Mouse (Mus musculus) lung, postnatal 25 days (tissue): ENCODE measurements around the gene Tusc2.

Experiments
- DNase-seq: peaks from one replicate; pipeline ENCODE4 v3.0.0; 2022; ENCODE audit warnings: low spot score

The Tusc2 gene

GRCm38 (mm10) chr9:107587833-107588639 lies 25.0 kb downstream of the Tusc2 start:
- no peak for DNase-seq

GRCm38 (mm10) chr9:107590058-107590772 lies 27.2 kb downstream of the Tusc2 start:
- peak; percentile 89 for DNase-seq

- no peak for DNase-seq
These were observed 27.7 kb downstream of the Tusc2 start for GRCm38 (mm10) chr9:107590773-107591060.

- DNase-seq: no peak
These were observed 30.3 kb downstream of the Tusc2 start for GRCm38 (mm10) chr9:107593101-107593976.

- no peak for DNase-seq
These were observed 31.4 kb downstream of the Tusc2 start for GRCm38 (mm10) chr9:107594281-107595062.

GRCm38 (mm10) chr9:107596619-107597569 lies 33.8 kb downstream of the Tusc2 start:
- DNase-seq: no peak

- DNase-seq: no peak
These were observed 35.3 kb downstream of the Tusc2 start for GRCm38 (mm10) chr9:107598385-107598784.

- DNase-seq: no peak
These were observed 36.4 kb downstream of the Tusc2 start for GRCm38 (mm10) chr9:107599433-107599832.

- no peak for DNase-seq
These were observed 36.8 kb downstream of the Tusc2 start for GRCm38 (mm10) chr9:107599842-107600241.

- DNase-seq: no peak
These were observed 37.7 kb downstream of the Tusc2 start for GRCm38 (mm10) chr9:107600745-107601144.

- DNase-seq: no peak
These were observed 38.2 kb downstream of the Tusc2 start for GRCm38 (mm10) chr9:107601275-107601674.

- peak; percentile 93 for DNase-seq
These were observed 39.1 kb downstream of the Tusc2 start for GRCm38 (mm10) chr9:107602068-107602648.

- DNase-seq: no peak
These were observed 40.2 kb downstream of the Tusc2 start for GRCm38 (mm10) chr9:107603251-107603650.

- no peak for DNase-seq
These were observed 42.1 kb downstream of the Tusc2 start for GRCm38 (mm10) chr9:107605041-107605661.

GRCm38 (mm10) chr9:107606591-107606990 lies 43.5 kb downstream of the Tusc2 start:
- DNase-seq: no peak

- no peak for DNase-seq
These were observed 44.0 kb downstream of the Tusc2 start for GRCm38 (mm10) chr9:107607036-107607435.

GRCm38 (mm10) chr9:107607653-107608245 lies 44.7 kb downstream of the Tusc2 start:
- no peak for DNase-seq

- no peak for DNase-seq
These were observed 45.8 kb downstream of the Tusc2 start, which contains the start of gene Sema3b for GRCm38 (mm10) chr9:107608741-107609432. Gene Sema3b, minus strand, starts transcription at chr9:107609229.

- no peak for DNase-seq
These were observed 46.4 kb downstream of the Tusc2 start for GRCm38 (mm10) chr9:107609433-107609830.
